Mouse (Mus musculus): ENCODE data around the gene Efcab7. TPM values are rescaled to one million over a fixed set of nuclear protein-coding genes. Genes with fewer than 3 reads are reported as not detected.

Efcab7 gene
- polyA plus RNA-seq, 1 experiment from 2014 or later: 22.7 TPM

DNA sequence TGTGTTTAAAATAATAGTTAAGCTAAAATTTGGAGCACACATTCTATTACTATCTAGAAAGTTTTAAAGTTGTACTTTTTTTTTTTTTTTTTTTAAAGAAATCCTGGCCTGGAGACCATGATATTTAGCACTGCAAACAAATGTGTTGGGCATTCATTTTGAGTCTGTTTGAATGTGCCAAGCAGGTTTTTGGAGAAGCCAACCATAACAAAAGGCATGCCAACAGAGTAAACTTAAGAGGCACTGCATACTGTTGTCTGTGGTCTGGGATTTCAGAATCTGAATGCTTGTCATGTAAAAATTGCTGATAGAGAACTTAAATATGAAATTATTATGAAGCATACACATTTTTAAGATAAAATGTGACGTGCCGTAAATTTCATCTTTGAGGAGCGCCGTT lies 128.2 kb downstream of the Efcab7 start:
- ATAC-seq (ENCODE audit: low read depth): no peak
- no peak overlapping the region for H3K9ac ChIP-seq (ENCODE audit: low read length)
- H3K4me2 ChIP-seq (ENCODE audit: low read depth, low read length): no peak overlapping the region
- no peaks in the 10 kb centered on the region for H3K27me3 ChIP-seq (ENCODE audit: control insufficient read depth, insufficient read depth, low read depth, low read length)
- no peaks in the 10 kb centered on the region for H3K9me3 ChIP-seq (ENCODE audit: control insufficient read depth, low read length)
- WGBS: 78% methylated on average over 4 of the region's 4 CpGs
- no peaks in the 10 kb centered on the region for H3K4me1 ChIP-seq (replicated peaks; ENCODE audit: control insufficient read depth, insufficient read depth, low read length)
- no peak overlapping the region for H3K27ac ChIP-seq (ENCODE audit: low read length)
- H3K36me3 ChIP-seq (ENCODE audit: control insufficient read depth, insufficient read depth, low read length): no peaks in the 10 kb centered on the region
- no peak overlapping the region for H3K4me3 ChIP-seq (ENCODE audit: low read length)

- Histone ChIP-seq H3K9ac (ENCODE audit: low read length) (no peak overlapping the region), H3K36me3 (ENCODE audit: control insufficient read depth, insufficient read depth, low read length) (no peaks in the 10 kb centered on the region), H3K9me3 (ENCODE audit: control insufficient read depth, low read length) (no peaks in the 10 kb centered on the region), H3K27me3 (ENCODE audit: control insufficient read depth, insufficient read depth, low read depth, low read length) (no peaks in the 10 kb centered on the region), H3K4me1 (replicated peaks; ENCODE audit: control insufficient read depth, insufficient read depth, low read length) (no peaks in the 10 kb centered on the region), H3K4me2 (ENCODE audit: low read depth, low read length) (no peak overlapping the region), H3K4me3 (ENCODE audit: low read length) (no peak overlapping the region), H3K27ac (ENCODE audit: low read length) (no peak overlapping the region)
- no peak for ATAC-seq (ENCODE audit: low read depth)
- 71% methylated on average over 7 of the region's 7 CpGs for WGBS
Measured at GRCm38 (mm10) chr4:99958084-99958815, 129.3 kb downstream of the Efcab7 start.

GRCm38 (mm10) chr4:99959308-99959707 lies 130.3 kb downstream of the Efcab7 start:
- H3K4me2 ChIP-seq (ENCODE audit: low read depth, low read length): no peak overlapping the region
- no peaks in the 10 kb centered on the region for H3K27me3 ChIP-seq (ENCODE audit: control insufficient read depth, insufficient read depth, low read depth, low read length)
- no peak overlapping the region for H3K9ac ChIP-seq (ENCODE audit: low read length)
- no peak for ATAC-seq (ENCODE audit: low read depth)
- no peaks in the 10 kb centered on the region for H3K9me3 ChIP-seq (ENCODE audit: control insufficient read depth, low read length)
- no peak overlapping the region for H3K4me3 ChIP-seq (ENCODE audit: low read length)
- H3K36me3 ChIP-seq (ENCODE audit: control insufficient read depth, insufficient read depth, low read length): no peaks in the 10 kb centered on the region; the same call in 1 of the 2 replicates
- 69% methylated on average over 3 of the region's 3 CpGs for WGBS
- H3K27ac ChIP-seq (ENCODE audit: low read length): no peak overlapping the region
- no peaks in the 10 kb centered on the region for H3K4me1 ChIP-seq (replicated peaks; ENCODE audit: control insufficient read depth, insufficient read depth, low read length)

Other genes starting within 250 kb of the Efcab7 start
- 0.13 TPM in 1 of 2 replicates, not detected in the other for gene Foxd3, start 172.9 kb upstream of the Efcab7 start, polyA plus RNA-seq (2015; fragmentation: Nextera tagmentation; extraction: Ambion mirVana)
- 20.1 and 21.2 TPM in 2 replicates for gene Alg6, start 113.5 kb upstream of the Efcab7 start, polyA plus RNA-seq (2015; fragmentation: Nextera tagmentation; extraction: Ambion mirVana)
- gene Pgm1, start 100.2 kb downstream of the Efcab7 start, polyA plus RNA-seq (2015; fragmentation: Nextera tagmentation; extraction: Ambion mirVana): 90.6 and 101 TPM in 2 replicates
- gene Itgb3bp, start 100.6 kb downstream of the Efcab7 start, polyA plus RNA-seq (2015; fragmentation: Nextera tagmentation; extraction: Ambion mirVana): 36.8 and 44.9 TPM in 2 replicates